Mouse (Mus musculus): ENCODE data around the gene Ormdl3.

Ormdl3 gene

GRCm38 (mm10) chr11:98588833-98589281 is 1.7 kb upstream of the Ormdl3 start:
- no peak for DNase-seq (ENCODE audit: low read depth, low spot score)

GRCm38 (mm10) chr11:98587684-98588546 is 747 bp upstream of the Ormdl3 start:
- DNase-seq (ENCODE audit: low read depth, low spot score) = peak; percentile 87

GRCm38 (mm10) chr11:98586087-98586891 is 879 bp downstream of the Ormdl3 start:
- DNase-seq (ENCODE audit: low read depth, low spot score) = no peak

GRCm38 (mm10) chr11:98584629-98585177 is 2.5 kb downstream of the Ormdl3 start:
- DNase-seq (ENCODE audit: low read depth, low spot score) = no peak

- DNase-seq (ENCODE audit: low read depth, low spot score) = no peak
Measured at GRCm38 (mm10) chr11:98584146-98584545, 3.0 kb downstream of the Ormdl3 start.

- DNase-seq (ENCODE audit: low read depth, low spot score) = peak; percentile 31
Measured at GRCm38 (mm10) chr11:98583571-98583970, 3.6 kb downstream of the Ormdl3 start.

- DNase-seq (ENCODE audit: low read depth, low spot score) = no peak
Measured at GRCm38 (mm10) chr11:98583265-98583552, 4.0 kb downstream of the Ormdl3 start.

- DNase-seq (ENCODE audit: low read depth, low spot score) = no peak
Measured at GRCm38 (mm10) chr11:98582551-98583264, 4.5 kb downstream of the Ormdl3 start.

GRCm38 (mm10) chr11:98582030-98582388 is 5.2 kb downstream of the Ormdl3 start:
- DNase-seq (ENCODE audit: low read depth, low spot score) = no peak

- DNase-seq (ENCODE audit: low read depth, low spot score) = no peak
Measured at GRCm38 (mm10) chr11:98581286-98582029, 5.7 kb downstream of the Ormdl3 start.

GRCm38 (mm10) chr11:98580301-98581121 is 6.7 kb downstream of the Ormdl3 start:
- no peak for DNase-seq (ENCODE audit: low read depth, low spot score)

GRCm38 (mm10) chr11:98577776-98578175 is 9.4 kb downstream of the Ormdl3 start:
- DNase-seq (ENCODE audit: low read depth, low spot score) = no peak

GRCm38 (mm10) chr11:98569461-98569860 is 17.7 kb downstream of the Ormdl3 start:
- DNase-seq (ENCODE audit: low read depth, low spot score) = no peak

- DNase-seq (ENCODE audit: low read depth, low spot score) = peak; percentile 62
Measured at GRCm38 (mm10) chr11:98568326-98568725, 18.8 kb downstream of the Ormdl3 start.

GRCm38 (mm10) chr11:98563921-98564414 is 23.2 kb downstream of the Ormdl3 start:
- no peak for DNase-seq (ENCODE audit: low read depth, low spot score)

- DNase-seq (ENCODE audit: low read depth, low spot score) = no peak
Measured at GRCm38 (mm10) chr11:98563025-98563424, 24.1 kb downstream of the Ormdl3 start.

GRCm38 (mm10) chr11:98560942-98561341 is 26.2 kb downstream of the Ormdl3 start:
- DNase-seq (ENCODE audit: low read depth, low spot score) = no peak

- peak; percentile 44 for DNase-seq (ENCODE audit: low read depth, low spot score)
Measured at GRCm38 (mm10) chr11:98555124-98555700, 32.0 kb downstream of the Ormdl3 start.

- DNase-seq (ENCODE audit: low read depth, low spot score) = peak; percentile 18
Measured at GRCm38 (mm10) chr11:98553966-98554365, 33.2 kb downstream of the Ormdl3 start.
